Mouse (Mus musculus): ENCODE data around the gene Anp32a. TPM values are rescaled to one million over a fixed set of nuclear protein-coding genes. Genes with fewer than 3 reads are reported as not detected.

Anp32a gene
- total RNA-seq, 1 experiment: 96.0 TPM

DNA sequence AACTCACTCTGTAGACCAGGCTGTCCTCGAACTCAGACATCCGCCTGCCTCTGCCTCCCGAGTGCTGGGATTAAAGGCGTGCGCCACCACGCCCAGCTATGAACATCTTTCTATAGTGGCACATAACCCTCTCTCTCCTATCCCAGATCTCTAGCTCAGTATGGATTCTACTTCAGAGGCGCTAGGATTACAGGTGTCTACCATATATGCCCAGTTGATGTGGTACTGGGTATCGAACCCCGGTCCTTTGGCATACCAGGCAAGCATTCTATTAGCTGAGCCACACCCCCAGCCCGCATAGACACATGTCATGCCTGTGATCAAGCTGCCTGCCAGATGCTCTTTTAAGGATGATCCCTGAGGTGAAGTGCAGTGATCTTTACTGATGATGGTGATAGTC is 82.8 kb downstream of the Anp32a start:
- in situ Hi-C loops (cut with MboI; ENCODE audit: low sequenced_read_pairs in 2 of 2, unreplicated experiment in 2 of 2): no loop called here
- no peaks in the 10 kb centered on the region; the same call in 1 of the 2 replicates for H3K36me3 ChIP-seq (ENCODE audit: control insufficient read depth, insufficient read depth, low read length, poor library complexity, severe bottlenecking)
- no peak for DNase-seq (ENCODE audit: low read depth, low spot score)
- no peak overlapping the region for H3K9ac ChIP-seq (ENCODE audit: insufficient read depth, low read depth, low read length, poor library complexity, severe bottlenecking)
- H3K4me1 ChIP-seq (ENCODE audit: control insufficient read depth in 2 of 2, insufficient read depth in 2 of 2, low read length in 2 of 2, poor library complexity in 1 of 2): peaks cover 1 to 12% of the 10 kb centered on the region in 2 experiments; a peak in 2 of 4 replicates
- no peaks in the 10 kb centered on the region for H3K9me3 ChIP-seq (ENCODE audit: control insufficient read depth, insufficient read depth, low read depth, low read length)
- no peak overlapping the region for H3K4me3 ChIP-seq (ENCODE audit: insufficient read depth in 1 of 2, low read depth in 1 of 2, low read length in 2 of 2, poor library complexity in 1 of 2, severe bottlenecking in 1 of 2)
- no peak overlapping the region for H3K27ac ChIP-seq (ENCODE audit: insufficient read depth, low read depth, low read length, poor library complexity, severe bottlenecking)
- TF ChIP-seq HCFC1 (IDR thresholded peaks at IDR 0.05; ENCODE audit: borderline replicate concordance, insufficient read depth, low read length) (no peak), CHD2 (IDR thresholded peaks at IDR 0.05; ENCODE audit: low read depth, low read length) (no peak), ZNF384 (IDR thresholded peaks at IDR 0.05; ENCODE audit: low read depth, low read length) (no peak), ZC3H11A (IDR thresholded peaks at IDR 0.05; ENCODE audit: borderline replicate concordance, low read depth, low read length) (no peak), MAFK (IDR thresholded peaks at IDR 0.05; ENCODE audit: insufficient read depth, low read depth, low read length) (no peak)

- H3K27ac ChIP-seq (ENCODE audit: insufficient read depth, low read depth, low read length, poor library complexity, severe bottlenecking): no peak overlapping the region
- in situ Hi-C loops (cut with MboI; ENCODE audit: low sequenced_read_pairs in 2 of 2, unreplicated experiment in 2 of 2): no loop called here
- TF ChIP-seq ZC3H11A (IDR thresholded peaks at IDR 0.05; ENCODE audit: borderline replicate concordance, low read depth, low read length): no peak
- TF ChIP-seq ZNF384 (IDR thresholded peaks at IDR 0.05; ENCODE audit: low read depth, low read length): no peak
- no peak for DNase-seq (ENCODE audit: low read depth, low spot score)
- H3K4me1 ChIP-seq (ENCODE audit: control insufficient read depth in 2 of 2, insufficient read depth in 2 of 2, low read length in 2 of 2, poor library complexity in 1 of 2): peaks cover 1 to 3% of the 10 kb centered on the region in 2 experiments; a peak in 1 of 4 replicates
- H3K36me3 ChIP-seq (ENCODE audit: control insufficient read depth, insufficient read depth, low read length, poor library complexity, severe bottlenecking): no peaks in the 10 kb centered on the region; the same call in 1 of the 2 replicates
- no peaks in the 10 kb centered on the region for H3K9me3 ChIP-seq (ENCODE audit: control insufficient read depth, insufficient read depth, low read depth, low read length)
- no peak overlapping the region for H3K4me3 ChIP-seq (ENCODE audit: insufficient read depth in 1 of 2, low read depth in 1 of 2, low read length in 2 of 2, poor library complexity in 1 of 2, severe bottlenecking in 1 of 2)
- H3K9ac ChIP-seq (ENCODE audit: insufficient read depth, low read depth, low read length, poor library complexity, severe bottlenecking): no peak overlapping the region
These were observed 84.2 kb downstream of the Anp32a start for GRCm38 (mm10) chr9:62425265-62425664.

DNA sequence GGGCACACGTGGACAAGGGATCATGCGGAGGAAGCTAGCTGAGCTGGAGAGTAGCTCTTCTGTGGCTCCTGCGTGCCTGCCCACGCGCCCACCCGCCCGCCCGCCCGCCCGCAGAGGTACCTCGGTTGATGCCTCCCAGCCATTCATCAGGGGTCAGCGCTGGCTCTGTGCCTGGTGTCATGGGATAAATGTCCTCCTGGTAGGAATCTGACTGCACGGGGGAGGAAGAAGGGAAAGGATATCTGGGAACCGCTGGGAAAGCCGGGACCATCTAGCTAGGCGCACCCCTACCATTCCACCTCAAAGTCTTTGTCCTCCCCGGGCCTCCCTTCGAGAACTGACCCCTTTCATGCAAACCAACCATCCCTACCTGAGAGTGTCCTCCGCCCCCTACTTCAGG is 84.9 kb downstream of the Anp32a start:
- Histone ChIP-seq H3K4me1 (ENCODE audit: control insufficient read depth in 2 of 2, insufficient read depth in 2 of 2, low read length in 2 of 2, poor library complexity in 1 of 2) (no peaks in the 10 kb centered on the region), H3K27ac (ENCODE audit: insufficient read depth, low read depth, low read length, poor library complexity, severe bottlenecking) (no peak overlapping the region), H3K9ac (ENCODE audit: insufficient read depth, low read depth, low read length, poor library complexity, severe bottlenecking) (no peak overlapping the region), H3K4me3 (ENCODE audit: insufficient read depth in 1 of 2, low read depth in 1 of 2, low read length in 2 of 2, poor library complexity in 1 of 2, severe bottlenecking in 1 of 2) (no peak overlapping the region), H3K9me3 (ENCODE audit: control insufficient read depth, insufficient read depth, low read depth, low read length) (no peaks in the 10 kb centered on the region), H3K36me3 (ENCODE audit: control insufficient read depth, insufficient read depth, low read length, poor library complexity, severe bottlenecking) (peaks cover 2% of the 10 kb centered on the region; the same call in 1 of the 2 replicates)
- no peak for DNase-seq (ENCODE audit: low read depth, low spot score)
- TF ChIP-seq MAFK (IDR thresholded peaks at IDR 0.05; ENCODE audit: insufficient read depth, low read depth, low read length) (no peak), CHD2 (IDR thresholded peaks at IDR 0.05; ENCODE audit: low read depth, low read length) (no peak), ZNF384 (IDR thresholded peaks at IDR 0.05; ENCODE audit: low read depth, low read length) (no peak), ZC3H11A (IDR thresholded peaks at IDR 0.05; ENCODE audit: borderline replicate concordance, low read depth, low read length) (no peak), HCFC1 (IDR thresholded peaks at IDR 0.05; ENCODE audit: borderline replicate concordance, insufficient read depth, low read length) (no peak)
- in situ Hi-C loops (cut with MboI; ENCODE audit: low sequenced_read_pairs in 2 of 2, unreplicated experiment in 2 of 2): no loop called here

- Histone ChIP-seq H3K36me3 (ENCODE audit: control insufficient read depth, insufficient read depth, low read length, poor library complexity, severe bottlenecking) (peaks cover 2% of the 10 kb centered on the region; the same call in 1 of the 2 replicates), H3K9me3 (ENCODE audit: control insufficient read depth, insufficient read depth, low read depth, low read length) (no peaks in the 10 kb centered on the region), H3K4me3 (ENCODE audit: insufficient read depth in 1 of 2, low read depth in 1 of 2, low read length in 2 of 2, poor library complexity in 1 of 2, severe bottlenecking in 1 of 2) (no peak overlapping the region), H3K9ac (ENCODE audit: insufficient read depth, low read depth, low read length, poor library complexity, severe bottlenecking) (no peak overlapping the region), H3K27ac (ENCODE audit: insufficient read depth, low read depth, low read length, poor library complexity, severe bottlenecking) (no peak overlapping the region), H3K4me1 (ENCODE audit: control insufficient read depth in 2 of 2, insufficient read depth in 2 of 2, low read length in 2 of 2, poor library complexity in 1 of 2) (peaks cover 0 to 3% of the 10 kb centered on the region in 2 experiments; a peak in 1 of 4 replicates)
- TF ChIP-seq CHD2 (IDR thresholded peaks at IDR 0.05; ENCODE audit: low read depth, low read length): no peak
- TF ChIP-seq HCFC1 (IDR thresholded peaks at IDR 0.05; ENCODE audit: borderline replicate concordance, insufficient read depth, low read length): no peak
- TF ChIP-seq ZC3H11A (IDR thresholded peaks at IDR 0.05; ENCODE audit: borderline replicate concordance, low read depth, low read length): no peak
- TF ChIP-seq MAFK (IDR thresholded peaks at IDR 0.05; ENCODE audit: insufficient read depth, low read depth, low read length): no peak
- TF ChIP-seq ZNF384 (IDR thresholded peaks at IDR 0.05; ENCODE audit: low read depth, low read length): no peak
- no peak for DNase-seq (ENCODE audit: low read depth, low spot score)
- in situ Hi-C loops (cut with MboI; ENCODE audit: low sequenced_read_pairs in 2 of 2, unreplicated experiment in 2 of 2): no loop called here
These were observed 85.4 kb downstream of the Anp32a start for GRCm38 (mm10) chr9:62426531-62426930.

- DNase-seq (ENCODE audit: low read depth, low spot score): no peak
- Histone ChIP-seq H3K9me3 (ENCODE audit: control insufficient read depth, insufficient read depth, low read depth, low read length) (no peaks in the 10 kb centered on the region), H3K4me3 (ENCODE audit: insufficient read depth in 1 of 2, low read depth in 1 of 2, low read length in 2 of 2, poor library complexity in 1 of 2, severe bottlenecking in 1 of 2) (no peak overlapping the region), H3K36me3 (ENCODE audit: control insufficient read depth, insufficient read depth, low read length, poor library complexity, severe bottlenecking) (peaks cover 2% of the 10 kb centered on the region; the same call in 1 of the 2 replicates), H3K27ac (ENCODE audit: insufficient read depth, low read depth, low read length, poor library complexity, severe bottlenecking) (no peak overlapping the region), H3K9ac (ENCODE audit: insufficient read depth, low read depth, low read length, poor library complexity, severe bottlenecking) (no peak overlapping the region), H3K4me1 (ENCODE audit: control insufficient read depth in 2 of 2, insufficient read depth in 2 of 2, low read length in 2 of 2, poor library complexity in 1 of 2) (peaks cover 0 to 5% of the 10 kb centered on the region in 2 experiments; a peak in 2 of 4 replicates)
- in situ Hi-C loops (cut with MboI; ENCODE audit: low sequenced_read_pairs in 2 of 2, unreplicated experiment in 2 of 2): no loop called here
- TF ChIP-seq MAFK (IDR thresholded peaks at IDR 0.05; ENCODE audit: insufficient read depth, low read depth, low read length) (no peak), HCFC1 (IDR thresholded peaks at IDR 0.05; ENCODE audit: borderline replicate concordance, insufficient read depth, low read length) (no peak), ZNF384 (IDR thresholded peaks at IDR 0.05; ENCODE audit: low read depth, low read length) (no peak), ZC3H11A (IDR thresholded peaks at IDR 0.05; ENCODE audit: borderline replicate concordance, low read depth, low read length) (no peak), CHD2 (IDR thresholded peaks at IDR 0.05; ENCODE audit: low read depth, low read length) (no peak)
These were observed 85.9 kb downstream of the Anp32a start for GRCm38 (mm10) chr9:62427010-62427409.

Other genes with a start within 250 kb of the Anp32a start
- gene Glce, start 218.6 kb upstream of the Anp32a start, total RNA-seq (2012; rRNA removed): 44.8 and 52.6 TPM in 2 replicates
- 2.1 and 2.5 TPM in 2 replicates for gene Spesp1, start 59.1 kb upstream of the Anp32a start, total RNA-seq (2012; rRNA removed)
- gene Coro2b, start 195.8 kb downstream of the Anp32a start, total RNA-seq (2012; rRNA removed): 4.8 and 6.2 TPM in 2 replicates

Data from ES-E14 (cell line).